12 mouse cellular contexts compared by ENCODE assay signal in genomic region chr4:138031828-138032227, GRCm38 (mm10).
"Had no signal": no experiment of that assay in that cellular context is flagged by ENCODE, and none has a peak within 500 bp of the region (broad histone marks: within the 10 kb centered on the region; RNA-seq: fewer than 3 reads in every experiment).

No protein-coding gene starts in this region.

- H3K4me3 ChIP-seq: limb, embryonic 15.5 days; liver, embryonic 12.5 days; megakaryocyte, embryonic 14.5 days; midbrain, embryonic 15.5 days; neural tube, embryonic 12.5 days had no signal

- DNase-seq: kidney, adult 18-20 months; kidney, postnatal 10 days; left cerebral cortex, postnatal 4 days; right cerebral cortex, postnatal 4 days; spleen, adult 18-20 months; thymus, adult 18-20 months; thymus, postnatal 14 days had no signal

- ATAC-seq: liver, embryonic 12.5 days; midbrain, embryonic 15.5 days had no signal

- H3K4me1 ChIP-seq: liver, embryonic 12.5 days had no signal
